Mouse (Mus musculus) heart, postnatal 25 days (tissue): ENCODE measurements around the gene Setd1b. TPM values are rescaled to one million over a fixed set of nuclear protein-coding genes. Genes with fewer than 3 reads are reported as not detected.
A peak's percentile ranks its signal among the peaks of the same experiment; 100 is the strongest.

ENCODE experiments used
- DNase-seq: peaks from one replicate; pipeline ENCODE4 v3.0.0; 2022; ENCODE audit warnings: low spot score
- intact Hi-C: fragments of 180-260 bp; cut with DNase I; formaldehyde crosslinking; loops from one replicate; pipeline ENCODE4 v1.15.1; 2025
- total RNA-seq, 2 experiments: library from RNA; stranded (reverse); gene quantifications; 2 replicates each; pipeline ENCODE4 v1.2.3; 2021

The Setd1b gene
- total RNA-seq, 2 experiments from 2014 or later: 14.4 to 18.4 TPM

DNA sequence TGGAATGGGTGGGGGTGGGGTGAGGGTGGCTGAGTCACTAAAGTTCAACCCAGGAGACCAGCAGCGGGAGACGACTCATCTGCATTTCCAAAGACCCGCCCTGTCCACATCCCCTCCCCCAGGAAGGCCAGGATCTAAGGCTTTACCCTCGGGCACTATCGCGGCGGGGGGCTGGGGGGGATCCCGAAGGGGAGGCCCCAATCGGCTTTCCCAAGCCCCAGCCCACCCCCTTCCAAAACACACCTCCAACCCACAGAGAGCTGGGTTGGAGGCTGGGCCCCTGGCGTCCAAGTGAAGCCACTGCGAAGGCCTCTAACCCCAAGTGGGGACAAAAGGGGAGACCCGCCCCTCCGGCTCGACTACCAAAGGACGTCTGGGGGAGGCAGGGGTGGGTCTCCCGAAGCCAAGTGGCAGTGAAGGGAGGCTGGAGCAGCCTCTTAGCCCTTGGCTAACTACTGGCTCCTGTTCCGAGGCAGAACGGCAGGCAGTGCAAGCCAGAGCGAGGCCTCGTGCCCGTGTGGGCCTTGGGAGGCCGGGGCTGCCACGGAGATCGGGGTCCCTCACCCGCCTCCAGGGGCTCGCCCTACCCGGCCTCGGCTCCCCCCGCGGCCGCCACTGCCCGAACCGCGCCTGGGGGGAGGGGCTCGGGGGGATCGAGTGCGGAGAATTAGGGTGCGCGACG, 3.6 kb upstream of the Setd1b start:
- intact Hi-C loops: no loop called here
- DNase-seq: peak; percentile 75

DNA sequence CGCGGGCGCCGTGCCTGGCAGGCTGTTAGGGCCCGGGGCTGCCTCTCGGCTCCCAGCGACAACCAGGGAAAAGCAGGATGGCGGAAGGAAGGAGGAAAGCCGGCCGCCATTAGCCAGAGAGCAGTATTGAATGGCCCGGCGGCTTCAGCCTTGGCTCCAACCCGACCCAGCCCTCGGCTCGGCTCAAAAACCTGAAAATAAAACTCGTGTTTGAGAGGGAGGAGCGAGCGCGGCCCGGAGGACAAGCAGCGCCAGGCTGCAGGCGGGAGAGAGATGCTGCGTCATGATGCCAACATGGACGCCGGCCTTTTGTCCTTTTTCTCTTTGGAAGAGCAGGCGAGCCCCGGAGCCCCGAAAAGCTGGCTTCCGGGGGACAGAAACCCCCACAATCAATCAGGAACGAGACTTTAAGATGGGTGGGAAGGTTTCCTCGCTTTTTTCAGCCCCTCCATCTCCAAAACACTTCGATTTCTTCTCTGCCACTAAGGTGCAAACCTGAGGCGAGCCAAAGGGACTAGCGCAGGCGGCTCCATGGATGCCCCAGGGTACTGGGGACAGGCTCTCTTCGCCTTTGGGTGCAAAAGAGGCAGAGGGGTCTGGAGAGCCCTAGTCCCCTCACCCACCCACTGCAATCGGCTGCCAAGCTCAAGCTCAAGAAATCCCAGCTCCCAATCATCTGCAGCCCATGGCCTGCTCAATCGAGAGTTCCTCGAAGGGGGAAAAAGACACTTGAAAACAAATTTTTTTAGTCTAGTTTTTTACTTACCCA, 2.9 kb upstream of the Setd1b start:
- intact Hi-C loops: no loop called here
- peak; percentile 75 for DNase-seq

GRCm38 (mm10) chr5:123139722-123140627, 2.0 kb upstream of the Setd1b start:
- intact Hi-C loops: no loop called here
- DNase-seq: no peak

- DNase-seq: peak; percentile 89
- intact Hi-C loops: no loop called here
These were observed 1.1 kb upstream of the Setd1b start for GRCm38 (mm10) chr5:123140694-123141554.

- intact Hi-C loops: no loop called here
- DNase-seq: peak; percentile 54
These were observed 335 bp upstream of the Setd1b start for GRCm38 (mm10) chr5:123141555-123142160.

- DNase-seq: no peak
- intact Hi-C loops: no loop called here
These were observed 1.4 kb downstream of the Setd1b start for GRCm38 (mm10) chr5:123143251-123143970.

GRCm38 (mm10) chr5:123143971-123144745, 2.2 kb downstream of the Setd1b start:
- DNase-seq: no peak
- intact Hi-C loops: no loop called here

GRCm38 (mm10) chr5:123144746-123145590, 3.0 kb downstream of the Setd1b start:
- intact Hi-C loops: no loop called here
- DNase-seq: no peak

- intact Hi-C loops: no loop called here
- no peak for DNase-seq
These were observed 4.4 kb downstream of the Setd1b start for GRCm38 (mm10) chr5:123146357-123146756.

DNA sequence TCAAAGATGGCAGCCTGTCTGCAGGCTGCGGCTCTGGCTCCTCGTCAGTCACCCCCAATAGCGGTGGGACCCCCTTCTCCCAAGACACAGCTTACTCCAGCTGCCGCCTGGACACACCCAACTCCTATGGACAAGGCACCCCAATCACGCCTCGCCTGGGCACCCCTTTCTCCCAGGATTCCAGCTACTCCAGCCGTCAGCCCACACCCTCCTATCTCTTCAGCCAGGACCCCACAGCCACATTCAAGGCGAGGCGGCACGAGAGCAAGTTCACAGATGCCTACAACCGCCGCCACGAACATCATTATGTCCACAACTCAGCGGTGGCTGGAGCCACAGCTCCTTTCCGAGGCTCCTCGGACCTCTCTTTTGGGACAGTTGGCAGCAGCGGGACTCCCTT, 5.6 kb downstream of the Setd1b start:
- intact Hi-C loops: no loop called here
- no peak for DNase-seq

DNA sequence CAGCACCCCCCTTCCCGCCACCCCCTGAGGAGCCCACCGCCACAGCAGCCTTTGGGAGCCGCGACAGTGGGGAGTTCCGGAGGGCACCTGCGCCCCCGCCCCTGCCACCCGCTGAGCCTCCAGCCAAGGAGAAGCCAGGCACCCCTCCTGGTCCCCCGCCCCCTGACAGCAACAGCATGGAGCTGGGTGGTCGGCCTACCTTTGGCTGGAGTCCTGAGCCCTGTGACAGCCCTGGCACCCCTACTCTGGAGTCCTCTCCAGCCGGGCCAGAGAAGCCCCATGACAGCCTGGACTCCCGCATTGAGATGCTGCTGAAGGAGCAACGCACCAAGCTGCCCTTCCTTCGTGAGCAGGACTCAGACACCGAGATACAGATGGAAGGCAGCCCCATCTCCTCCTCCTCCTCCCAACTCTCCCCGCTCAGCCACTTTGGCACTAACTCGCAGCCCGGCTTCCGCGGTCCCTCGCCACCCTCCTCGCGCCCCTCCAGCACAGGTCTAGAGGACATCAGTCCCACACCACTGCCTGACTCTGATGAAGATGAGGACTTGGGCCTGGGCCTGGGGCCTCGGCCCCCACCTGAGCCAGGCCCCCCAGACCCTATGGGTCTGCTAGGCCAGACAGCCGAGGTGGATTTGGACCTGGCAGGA, 6.2 kb downstream of the Setd1b start:
- intact Hi-C loops: loop anchor here (2.0 kb wide), 1 partner anchor 31 kb away; no protein-coding TSS in a partner anchor
- DNase-seq: no peak

DNA sequence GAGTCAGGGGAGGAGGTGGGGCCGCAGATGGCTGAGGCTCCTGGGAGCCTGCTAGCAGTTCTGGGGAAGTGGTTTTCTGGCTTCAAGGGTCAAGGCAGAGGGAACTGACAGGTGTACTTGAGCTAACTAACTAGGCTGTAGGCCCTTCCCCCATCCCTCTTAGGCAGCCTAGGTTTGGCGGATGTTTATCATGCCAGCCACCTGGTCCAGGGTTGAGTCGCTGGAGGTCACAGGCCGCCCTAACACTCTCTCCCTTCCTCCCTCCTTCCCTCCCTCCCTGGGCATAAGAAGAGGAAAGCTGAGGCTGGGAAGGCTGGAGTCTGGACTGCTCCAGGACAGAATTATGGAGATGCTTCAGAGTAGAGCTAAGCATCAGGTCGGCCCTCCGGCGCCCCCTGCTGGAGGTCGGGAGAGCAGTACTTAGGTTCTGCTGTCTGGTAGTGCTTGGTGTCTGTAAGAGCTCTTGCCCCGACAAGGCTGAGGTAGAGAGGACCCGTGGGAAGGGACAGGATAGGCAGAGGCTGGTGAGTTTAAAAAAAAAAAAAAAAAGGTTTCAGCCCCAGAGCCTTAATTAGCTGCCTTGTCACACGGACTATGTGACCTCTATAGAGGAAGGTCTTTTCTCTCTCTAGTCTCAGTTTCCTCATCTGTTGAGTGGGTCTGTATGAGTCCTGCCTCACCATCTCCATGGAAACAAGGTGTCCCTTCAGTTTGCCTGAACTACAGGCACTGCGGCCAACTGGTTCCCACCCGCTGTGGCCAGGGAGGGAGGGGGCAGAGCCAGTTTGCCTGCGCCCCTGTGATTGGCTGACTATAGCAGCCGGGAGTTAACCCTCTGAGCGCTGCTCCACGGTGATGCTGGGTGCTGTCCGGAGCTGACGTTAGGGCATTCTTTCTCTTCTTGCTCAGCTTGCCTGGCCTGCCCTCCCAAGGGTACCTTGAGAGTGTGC, 7.7 kb downstream of the Setd1b start:
- intact Hi-C loops: loop anchor here (1.0 to 2.0 kb wide), 2 partner anchors 16 to 33 kb away; no protein-coding TSS in a partner anchor
- DNase-seq: peak; percentile 75

DNA sequence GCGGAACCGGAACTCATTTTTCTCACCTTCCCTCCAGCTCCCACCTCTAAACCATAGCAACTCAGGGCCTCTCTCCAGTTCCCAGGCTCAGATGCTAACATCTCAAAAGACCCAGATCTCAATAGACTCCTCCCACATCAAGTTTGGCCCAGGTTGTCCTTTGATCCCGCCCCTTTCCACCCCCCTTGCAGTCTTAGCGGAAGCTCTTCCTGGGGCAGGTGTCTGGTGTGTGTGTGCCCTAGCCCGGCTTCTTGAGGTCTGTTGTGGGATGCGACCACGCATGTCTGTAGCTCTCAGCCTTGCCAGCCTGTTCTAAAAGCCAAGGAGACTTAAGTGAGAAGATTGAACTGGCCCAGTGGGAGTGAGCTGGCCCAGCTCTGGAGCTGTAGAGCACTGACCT, 8.6 kb downstream of the Setd1b start:
- intact Hi-C loops: no loop called here
- DNase-seq: no peak

DNA sequence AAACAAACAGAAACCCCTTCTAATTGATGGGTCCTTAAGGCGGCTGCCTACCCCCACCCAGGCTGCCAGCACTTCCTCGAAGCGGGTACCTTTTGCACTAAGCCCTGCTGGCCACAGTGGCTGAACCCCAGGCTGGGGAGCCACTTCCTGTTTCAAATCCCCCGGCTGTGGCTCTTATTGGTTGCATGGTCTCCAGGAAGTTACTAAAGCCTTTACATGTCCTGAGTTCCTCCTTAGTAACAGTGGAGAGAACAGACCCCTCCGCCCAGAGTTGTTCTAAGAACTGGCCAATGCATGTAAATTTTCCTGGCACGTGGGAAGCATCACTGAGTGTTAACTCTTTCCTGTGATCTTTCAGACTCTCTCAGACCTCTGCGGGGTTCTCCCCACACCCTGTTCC, 9.1 kb downstream of the Setd1b start:
- intact Hi-C loops: no loop called here
- no peak for DNase-seq

GRCm38 (mm10) chr5:123151707-123152362, 9.8 kb downstream of the Setd1b start:
- intact Hi-C loops: no loop called here
- no peak for DNase-seq
